Mouse (Mus musculus) right cerebral cortex, postnatal 14 days (tissue): Measurements from ENCODE around the gene Ilf3.

Experiments used
- DNase-seq: peaks from one replicate; pipeline ENCODE4 v3.0.0; 2022

The Ilf3 gene

DNA sequence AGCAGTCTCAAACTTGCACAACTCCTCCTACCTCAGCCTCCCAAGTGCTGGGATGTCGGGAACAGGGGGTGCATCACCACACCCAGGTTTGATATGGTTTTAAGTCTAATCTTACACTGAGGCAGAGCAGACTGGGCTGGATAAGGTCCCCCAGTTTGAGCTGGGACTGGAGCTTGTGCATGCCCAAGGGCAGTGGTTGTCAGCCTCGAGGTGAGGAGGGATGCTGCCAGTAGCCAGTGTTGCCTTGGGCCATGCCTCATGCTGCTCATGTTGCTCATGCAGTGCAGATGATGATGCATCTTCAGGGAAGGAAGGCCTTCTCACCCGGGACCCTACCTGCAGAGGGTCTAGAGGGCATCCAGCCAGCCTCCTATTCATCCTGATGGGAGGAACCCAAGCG lies 37.9 kb downstream of the Ilf3 start:
- DNase-seq = no peak

DNA sequence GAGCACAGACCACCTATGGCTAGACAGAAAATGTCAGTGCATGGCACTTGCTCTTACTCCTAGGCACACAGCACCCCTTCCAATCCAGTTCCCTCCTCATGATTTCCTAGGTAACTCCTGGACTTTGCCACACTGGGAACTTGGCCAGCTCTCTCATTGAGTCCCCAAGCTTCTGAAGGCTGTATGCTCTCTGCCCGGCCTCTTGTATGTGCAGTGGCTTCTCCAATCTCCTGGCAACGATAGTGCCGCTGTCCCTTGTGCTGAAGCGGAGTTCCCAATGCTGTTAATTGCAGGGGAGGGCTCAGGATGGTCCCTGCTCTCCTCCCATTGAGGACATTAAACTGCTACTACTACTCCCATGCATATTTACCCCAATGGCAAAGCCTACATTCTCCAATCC lies 40.3 kb downstream of the Ilf3 start:
- peak; percentile 29 for DNase-seq

DNA sequence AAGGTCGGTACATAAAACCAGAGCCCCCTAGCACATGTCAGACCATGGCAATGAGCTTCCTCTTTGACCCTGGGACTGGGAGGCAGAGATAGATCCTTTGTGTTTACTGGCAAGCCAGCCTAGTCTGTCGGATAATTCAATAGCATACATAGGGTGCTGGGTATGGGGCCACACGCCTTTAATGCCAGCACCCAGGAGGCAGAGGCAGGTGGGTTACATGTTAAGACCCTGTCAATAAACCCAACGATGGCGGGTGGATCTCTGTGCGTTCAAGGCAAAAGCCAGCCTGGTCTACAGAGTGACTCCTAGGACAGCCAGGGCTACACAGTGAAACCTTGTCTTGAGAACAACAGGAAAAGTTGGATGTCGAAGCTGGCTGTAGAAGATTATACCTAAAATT lies 41.0 kb downstream of the Ilf3 start:
- DNase-seq = no peak

DNA sequence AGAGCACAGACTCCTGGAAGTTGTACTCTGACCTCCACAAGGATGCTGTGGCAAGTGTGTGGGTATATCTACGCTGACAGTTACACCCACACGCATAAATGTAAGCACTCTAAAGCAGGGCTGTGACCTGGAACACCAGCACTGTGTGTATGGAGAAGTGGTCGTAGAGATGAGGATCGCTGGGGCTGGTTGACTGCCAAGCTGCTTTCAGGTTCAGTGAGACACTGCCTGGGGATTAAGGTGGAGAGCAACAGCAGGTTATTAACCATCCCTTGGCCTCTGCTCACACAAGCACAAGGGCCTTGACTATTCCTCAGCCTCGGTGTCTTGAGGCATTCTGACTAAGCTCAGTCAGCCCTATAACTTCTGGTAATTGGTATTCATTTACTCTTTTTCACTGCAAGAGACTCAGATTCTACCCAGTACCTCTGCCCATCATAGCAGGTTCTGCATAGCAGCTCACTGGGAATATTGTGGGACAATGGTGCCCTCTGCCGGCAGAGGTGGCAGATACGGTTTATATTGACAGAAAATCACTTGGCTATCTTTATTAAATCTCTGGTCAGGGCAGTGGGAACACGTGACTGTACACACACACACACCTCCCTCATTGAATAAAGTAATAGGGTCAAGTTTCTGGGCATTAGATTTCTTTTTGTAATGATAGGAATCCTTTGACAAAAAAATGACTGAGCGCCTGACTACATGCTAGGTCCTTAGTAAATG lies 42.1 kb downstream of the Ilf3 start:
- peak; percentile 84 for DNase-seq

DNA sequence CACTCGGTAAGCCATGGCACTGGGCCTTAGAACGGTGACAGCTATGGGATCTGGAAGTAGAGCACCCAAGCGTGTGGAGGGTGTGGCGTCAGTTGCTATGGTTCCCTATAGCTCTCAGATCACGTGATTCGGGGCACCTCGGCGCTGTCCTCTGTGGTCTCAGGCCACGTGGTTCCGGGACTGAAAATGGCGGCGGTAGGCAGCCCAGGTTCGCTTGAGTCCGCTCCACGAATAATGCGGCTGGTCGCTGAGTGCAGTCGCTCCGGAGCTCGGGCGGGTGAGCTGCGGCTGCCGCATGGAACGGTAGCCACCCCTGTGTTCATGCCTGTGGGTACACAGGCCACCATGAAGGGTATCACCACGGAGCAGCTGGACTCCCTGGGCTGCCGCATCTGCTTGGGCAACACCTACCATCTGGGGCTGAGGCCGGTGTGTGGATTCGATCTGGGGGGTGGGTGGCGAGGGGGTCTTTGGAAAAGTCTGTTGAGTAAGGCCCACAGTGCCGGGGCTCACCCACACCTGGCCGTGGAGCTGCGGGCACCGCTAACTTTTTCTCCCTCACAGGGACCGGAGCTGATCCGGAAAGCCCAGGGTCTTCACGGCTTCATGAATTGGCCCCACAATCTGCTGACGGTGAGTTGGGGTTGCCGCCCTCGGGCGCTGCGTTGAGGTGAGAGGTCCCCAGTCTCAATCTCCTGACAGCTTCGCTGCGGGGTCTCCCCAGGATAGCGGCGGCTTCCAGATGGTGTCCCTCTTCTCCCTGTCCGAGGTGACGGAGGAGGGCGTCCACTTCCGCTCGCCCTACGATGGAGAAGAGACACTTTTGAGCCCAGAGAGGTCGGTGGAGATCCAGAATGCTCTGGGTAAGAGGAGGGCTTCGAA lies 44.2 kb downstream of the Ilf3 start, which contains the start of gene Qtrt1:
Qtrt1 (plus strand) TSS at position 169 of the 882 bp plus-strand sequence.
- DNase-seq = peak; percentile 83

DNA sequence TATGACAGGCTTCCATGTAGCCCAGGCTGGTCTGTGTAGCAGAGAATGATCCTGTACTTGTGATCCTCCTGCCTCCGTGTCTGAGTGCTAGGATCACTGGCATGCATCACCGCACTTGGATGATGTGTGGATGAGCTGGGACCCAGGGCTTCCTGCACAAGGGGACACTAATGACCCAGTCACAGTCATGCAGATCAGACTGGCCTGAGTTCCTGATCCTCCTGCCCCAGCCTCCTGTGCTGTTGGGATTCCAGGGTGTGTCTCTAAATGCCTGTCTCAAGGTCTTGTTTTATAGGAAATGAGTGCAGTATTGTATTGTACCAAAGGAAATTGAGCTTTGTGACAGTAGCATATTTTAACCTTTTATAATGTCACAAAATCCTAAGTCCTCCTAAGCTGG lies 50.2 kb downstream of the Ilf3 start:
- no peak for DNase-seq

DNA sequence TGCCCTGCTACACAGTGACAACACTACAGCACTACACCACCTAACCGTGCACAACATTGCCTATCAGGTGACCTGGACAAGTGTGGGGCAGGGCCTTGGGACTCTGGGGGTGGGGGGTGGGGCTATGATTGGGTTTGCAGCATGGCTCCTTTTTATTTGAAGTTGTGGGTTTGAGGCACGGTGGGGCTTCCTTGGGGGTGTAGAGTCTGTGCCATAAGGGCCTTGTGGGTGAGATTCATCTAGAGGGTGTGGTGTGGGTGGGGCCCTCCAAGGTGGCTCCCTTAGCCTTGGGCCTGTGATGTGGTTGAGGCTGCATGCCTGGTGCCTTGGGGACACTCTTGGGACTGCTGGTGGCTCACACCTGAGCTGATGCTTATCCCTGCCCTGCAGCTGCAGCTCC lies 52.0 kb downstream of the Ilf3 start:
- DNase-seq = no peak

DNA sequence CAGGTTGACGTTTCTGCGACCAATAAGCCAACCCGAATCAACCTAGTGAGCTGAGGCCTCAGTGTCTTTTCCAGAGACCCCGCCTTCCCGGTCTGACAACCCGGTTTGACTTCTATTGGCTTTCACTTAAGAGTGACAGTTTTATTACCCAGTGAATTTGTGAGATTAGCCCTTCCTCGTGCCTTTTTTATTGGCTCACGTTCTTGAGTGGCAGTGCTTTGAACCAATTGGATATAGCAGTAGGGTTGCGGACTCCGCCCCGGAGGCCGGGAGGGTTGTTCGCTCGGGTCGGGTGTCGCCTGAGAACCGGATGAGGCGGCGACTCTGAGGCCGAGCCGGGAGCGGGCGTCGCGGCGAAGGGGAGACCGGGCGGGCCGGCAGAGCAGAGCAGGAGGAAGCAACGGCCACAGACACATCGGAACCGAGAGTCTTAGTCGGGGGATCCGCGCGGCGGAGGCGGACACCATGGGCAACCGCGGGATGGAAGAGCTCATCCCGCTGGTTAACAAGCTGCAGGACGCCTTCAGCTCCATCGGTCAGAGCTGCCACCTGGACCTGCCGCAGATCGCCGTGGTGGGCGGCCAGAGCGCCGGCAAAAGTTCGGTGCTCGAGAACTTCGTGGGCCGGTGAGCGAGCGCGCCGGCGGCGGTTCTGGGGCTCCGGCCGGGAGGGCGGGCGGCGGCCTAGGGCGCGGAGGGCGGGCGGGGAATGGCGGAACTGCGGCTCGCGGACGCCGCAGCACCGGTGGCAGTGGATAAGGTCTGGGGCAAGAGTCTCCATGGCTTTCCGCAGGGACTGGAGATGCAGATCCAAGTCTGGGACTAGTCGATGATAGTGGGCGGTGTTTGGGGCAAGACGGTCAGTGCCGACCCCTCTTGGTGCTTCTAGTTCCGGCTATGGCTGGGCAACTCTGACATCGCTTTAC lies 57.2 kb downstream of the Ilf3 start, which contains the start of gene Dnm2:
Dnm2 (plus strand) TSS at position 278 of the 925 bp plus-strand sequence.
- peak; percentile 93 for DNase-seq

DNA sequence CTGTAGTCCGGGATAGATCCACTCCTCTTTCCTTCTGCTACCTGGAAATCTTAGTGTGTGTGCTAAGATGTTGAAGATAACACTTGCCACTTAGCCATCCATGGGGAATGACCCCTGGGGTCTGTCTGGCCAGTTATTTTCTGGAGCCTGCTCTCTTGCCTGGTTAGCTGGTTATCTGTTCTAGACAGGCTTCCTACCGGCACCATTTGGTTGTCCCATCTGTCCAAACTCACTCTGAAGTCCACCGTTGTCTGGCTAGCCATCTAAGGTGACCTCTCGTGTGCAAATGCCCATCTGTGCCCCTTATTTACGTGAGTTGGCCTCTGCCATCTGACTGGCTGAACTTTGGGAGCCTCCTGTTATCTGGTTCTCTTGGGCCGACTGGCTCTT lies 57.9 kb downstream of the Ilf3 start:
- DNase-seq = no peak

DNA sequence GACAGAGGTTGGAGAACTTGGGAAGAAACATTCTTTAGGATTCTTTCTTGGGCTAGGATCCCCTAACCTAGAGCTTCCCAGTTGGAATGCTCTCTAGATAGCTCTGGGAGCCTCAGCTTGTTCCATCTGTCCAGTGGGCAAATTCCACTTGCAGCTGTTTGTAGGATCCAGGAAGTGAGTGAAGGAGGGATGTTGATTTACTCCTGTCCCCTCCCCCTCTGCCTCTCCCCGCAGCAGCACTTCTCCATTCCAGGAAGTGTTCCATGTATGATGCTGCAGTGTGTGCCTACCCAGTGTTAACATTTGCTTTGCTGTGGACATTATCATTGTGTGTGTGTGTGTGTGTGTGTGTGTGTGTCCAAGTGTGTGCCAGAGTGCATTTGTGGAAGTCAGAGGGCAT lies 58.3 kb downstream of the Ilf3 start:
- no peak for DNase-seq

DNA sequence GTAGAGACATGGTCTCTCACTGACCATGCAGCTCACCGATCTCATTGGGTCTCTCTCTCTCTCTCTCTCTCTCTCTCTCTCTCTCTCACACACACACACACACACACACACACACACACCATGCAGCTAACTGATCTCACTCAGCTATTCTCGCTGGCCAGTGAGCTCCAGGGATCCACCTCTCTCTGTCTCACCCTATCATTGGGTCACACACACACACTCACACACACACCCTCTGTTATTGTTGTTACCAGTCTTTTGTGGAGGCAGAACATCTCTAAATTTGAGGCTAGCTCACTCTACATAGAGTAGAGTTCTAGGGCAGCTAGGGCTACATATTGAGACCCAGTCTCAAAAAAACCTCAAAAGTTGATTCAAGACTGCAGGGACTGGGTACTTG lies 58.9 kb downstream of the Ilf3 start:
- DNase-seq = no peak

DNA sequence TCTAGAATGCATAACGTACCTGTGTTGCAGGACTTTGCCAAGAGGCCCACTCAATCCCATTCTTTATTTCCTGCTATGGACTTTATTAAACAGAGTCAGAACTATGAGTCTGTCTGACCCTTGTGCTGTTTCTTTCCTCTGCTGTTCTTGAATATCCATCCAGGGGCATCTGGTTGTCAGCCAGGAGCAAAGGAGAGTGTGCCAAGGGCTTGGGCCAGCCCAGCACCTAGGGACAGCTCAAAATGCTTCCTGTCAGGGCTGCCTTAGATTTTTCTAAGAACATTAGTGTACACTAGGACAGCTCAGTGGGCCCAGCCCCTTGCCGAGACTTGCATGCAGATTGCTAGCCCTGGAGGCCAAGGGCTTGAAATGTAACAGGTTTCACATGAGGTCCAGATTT lies 60.1 kb downstream of the Ilf3 start:
- no peak for DNase-seq

DNA sequence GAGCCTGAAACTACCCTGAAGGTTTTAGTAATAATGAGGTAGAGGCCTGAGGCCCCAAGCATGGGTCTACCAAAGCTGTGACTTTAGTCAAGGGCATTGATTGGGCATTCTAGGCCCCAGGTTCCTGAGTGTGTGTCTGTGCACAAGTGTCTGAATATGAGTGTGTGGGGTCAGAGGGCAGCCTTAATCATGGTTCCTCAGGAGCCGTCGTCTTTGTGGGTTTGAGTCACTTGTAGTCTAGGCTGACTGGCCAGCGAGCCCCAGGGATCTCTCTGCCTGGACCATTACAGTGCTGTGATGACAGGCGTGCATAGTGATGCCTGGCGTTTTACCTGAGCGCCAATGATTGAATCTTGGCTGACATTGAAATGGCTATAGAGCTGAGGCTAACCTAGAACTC lies 60.5 kb downstream of the Ilf3 start:
- no peak for DNase-seq

DNA sequence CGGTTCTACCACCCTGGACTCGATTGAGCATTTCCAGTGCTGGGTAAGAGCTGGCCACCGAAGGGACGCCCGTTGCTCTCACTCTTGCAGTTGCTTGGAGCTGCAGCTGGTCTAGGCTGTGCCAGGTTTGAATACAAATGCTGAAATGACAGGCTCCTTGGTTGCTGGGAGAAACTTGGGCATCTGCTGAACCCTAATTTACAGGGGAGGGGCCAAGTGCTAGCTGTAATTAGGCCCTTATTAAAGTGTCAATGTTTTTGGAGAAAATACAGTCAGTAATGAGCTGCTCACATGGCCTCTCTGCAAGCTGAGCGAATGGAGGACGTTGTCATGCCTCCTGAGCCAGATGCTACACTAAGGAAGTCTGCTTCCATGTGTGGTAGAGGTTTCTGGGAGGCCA lies 63.1 kb downstream of the Ilf3 start:
- no peak for DNase-seq

DNA sequence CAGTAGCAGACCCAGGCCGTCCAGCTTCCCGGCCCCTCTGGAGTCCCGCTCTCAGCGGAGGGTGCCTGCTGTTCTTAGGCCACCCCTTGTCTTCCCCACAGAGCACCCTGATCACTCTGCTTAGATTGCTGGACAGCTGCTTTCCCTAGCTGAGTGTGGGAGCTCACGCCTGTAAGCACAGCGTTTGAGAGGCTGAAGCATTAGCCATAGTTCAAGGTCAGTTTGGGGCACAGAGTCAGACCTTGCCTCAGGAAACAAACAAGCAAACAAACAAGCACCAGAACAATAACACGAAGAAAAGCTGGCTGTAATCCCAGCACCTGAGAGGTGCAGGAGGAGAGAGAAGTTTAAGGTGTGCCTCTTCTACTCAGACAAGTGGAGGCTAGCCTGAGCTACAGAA lies 64.4 kb downstream of the Ilf3 start:
- DNase-seq = no peak

DNA sequence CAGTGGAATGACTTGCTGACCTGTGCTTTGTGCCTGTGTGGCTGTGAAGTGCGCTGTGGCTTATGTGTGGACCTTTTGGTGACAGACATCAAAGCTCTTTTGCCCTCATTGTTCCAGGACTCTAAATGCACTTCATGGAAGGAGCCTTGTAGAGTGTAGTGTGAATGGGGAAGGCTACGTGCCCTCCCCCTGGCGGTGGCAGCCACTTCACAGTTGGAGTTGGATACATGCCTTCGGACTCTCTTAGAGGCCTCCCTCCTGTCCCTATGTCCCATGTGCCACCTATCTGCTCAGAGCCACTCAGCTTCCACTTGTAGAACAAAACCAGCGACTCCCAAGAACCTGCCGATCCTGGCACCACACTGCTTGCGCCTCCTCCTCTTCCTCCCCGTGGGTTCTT lies 66.1 kb downstream of the Ilf3 start:
- DNase-seq = no peak

DNA sequence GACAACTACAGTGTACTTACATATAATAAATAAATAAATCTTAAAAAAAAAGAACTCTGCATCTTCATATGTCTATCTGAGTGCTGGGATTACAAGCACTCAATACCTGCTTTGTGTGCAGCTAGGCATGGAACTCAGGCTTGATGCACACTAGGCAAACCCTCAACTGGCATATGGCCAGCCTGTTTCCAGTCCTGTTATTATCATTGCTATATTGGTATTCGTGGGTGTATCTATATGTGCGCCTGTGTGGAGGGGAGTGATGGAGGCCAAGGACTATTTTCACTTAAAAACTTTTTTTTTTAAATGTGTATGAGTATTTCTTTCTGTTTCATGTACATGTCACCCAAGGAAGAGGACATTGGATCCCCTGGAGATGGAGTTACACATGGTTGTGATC lies 66.7 kb downstream of the Ilf3 start:
- peak; percentile 31 for DNase-seq

DNA sequence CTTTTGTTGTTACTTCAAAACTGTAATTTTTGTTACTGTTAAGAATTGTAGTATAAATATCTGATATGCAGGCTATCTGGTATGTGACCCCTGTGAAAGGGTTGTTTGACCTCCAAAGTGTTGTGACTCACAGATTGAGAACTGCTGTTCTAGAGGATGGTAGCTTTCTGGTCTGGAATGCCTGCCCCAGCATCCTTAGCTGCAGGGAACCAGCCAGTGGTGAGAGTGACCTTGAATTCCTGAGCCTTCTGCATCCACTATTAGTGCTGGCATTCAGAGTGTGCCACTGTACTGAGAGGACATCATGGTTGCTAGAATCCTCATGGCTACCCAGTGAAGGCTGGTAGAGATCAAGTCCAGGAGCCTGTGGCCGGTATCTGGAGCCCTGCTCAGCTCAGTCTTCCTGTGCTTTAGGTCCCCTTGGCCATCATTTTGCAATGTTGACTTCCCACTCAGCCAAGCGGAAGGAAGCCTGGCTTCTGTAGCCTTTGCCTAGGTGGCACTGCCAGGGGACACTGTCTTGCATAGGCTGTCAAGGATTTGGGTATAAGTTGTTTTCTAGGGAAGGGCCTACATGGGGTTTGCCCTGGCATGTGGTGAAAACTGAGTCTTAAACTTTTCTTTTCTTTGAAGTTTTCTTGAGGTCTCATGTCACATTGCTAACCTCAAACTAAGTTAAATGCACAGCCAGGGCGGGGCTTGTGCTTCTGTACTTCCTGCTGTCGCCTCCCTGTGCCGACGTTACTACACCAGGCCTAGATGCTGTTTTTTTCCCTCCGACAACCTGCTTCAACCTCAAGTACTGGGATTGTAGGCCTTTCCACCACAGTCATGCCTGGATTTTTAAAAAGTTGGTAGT lies 68.3 kb downstream of the Ilf3 start:
- DNase-seq = no peak

DNA sequence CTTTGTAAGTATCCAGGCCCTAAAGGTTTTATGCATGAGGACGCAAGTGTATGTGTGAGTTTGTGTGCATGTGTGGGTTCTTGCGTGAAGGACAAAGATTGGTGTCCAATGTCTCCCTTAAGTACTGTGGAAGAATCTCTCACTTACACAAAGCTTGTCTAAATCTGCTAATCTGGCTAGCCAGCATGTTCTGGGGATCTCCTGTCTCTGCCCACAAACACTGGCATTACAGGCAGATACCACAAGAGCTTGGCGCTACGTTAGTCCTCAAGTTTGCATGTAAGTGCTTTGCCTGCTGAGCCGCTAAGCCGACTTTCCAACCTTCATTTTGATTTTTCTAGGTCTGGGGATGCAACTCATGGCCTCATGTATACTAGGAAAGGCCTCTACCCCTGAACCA lies 69.9 kb downstream of the Ilf3 start:
- no peak for DNase-seq

DNA sequence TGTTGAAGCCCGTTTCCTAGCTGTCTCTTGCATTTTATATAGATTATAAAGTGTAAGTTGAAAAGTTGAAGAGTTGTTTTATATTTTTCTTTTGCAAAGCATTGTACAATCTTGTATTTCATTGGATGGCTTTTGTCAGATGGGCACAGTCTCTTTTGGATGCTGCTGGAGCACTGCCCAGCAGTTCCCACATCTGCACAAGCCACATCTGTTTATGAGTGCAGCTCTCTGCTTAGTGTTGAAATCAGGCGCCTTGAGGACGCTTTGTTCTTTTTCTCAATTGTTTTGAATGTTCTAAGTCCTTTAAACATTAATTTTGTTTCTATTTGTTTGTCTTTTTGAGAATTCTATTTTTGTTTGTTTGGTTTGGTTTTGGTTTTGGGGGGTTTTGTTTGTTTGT lies 70.5 kb downstream of the Ilf3 start:
- DNase-seq = no peak

DNA sequence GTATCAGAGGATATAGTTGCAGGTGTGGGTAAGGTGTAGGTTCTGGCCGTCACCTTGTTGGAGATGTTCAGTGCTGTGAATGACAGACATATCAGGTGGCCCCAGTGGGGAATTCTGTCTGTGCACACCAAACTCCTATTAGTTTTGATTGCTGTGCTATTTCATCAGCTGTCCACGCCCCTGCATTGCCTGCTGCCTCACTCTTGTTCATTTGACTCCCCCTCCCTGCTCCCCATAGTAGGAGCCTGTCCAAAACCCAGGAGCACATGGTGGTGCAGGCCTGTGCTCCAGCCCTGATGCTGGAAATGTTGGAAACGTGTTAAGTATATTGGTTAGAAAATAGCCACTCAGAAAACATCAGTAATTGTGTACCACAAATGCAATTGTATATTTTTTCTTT lies 71.8 kb downstream of the Ilf3 start:
- no peak for DNase-seq

DNA sequence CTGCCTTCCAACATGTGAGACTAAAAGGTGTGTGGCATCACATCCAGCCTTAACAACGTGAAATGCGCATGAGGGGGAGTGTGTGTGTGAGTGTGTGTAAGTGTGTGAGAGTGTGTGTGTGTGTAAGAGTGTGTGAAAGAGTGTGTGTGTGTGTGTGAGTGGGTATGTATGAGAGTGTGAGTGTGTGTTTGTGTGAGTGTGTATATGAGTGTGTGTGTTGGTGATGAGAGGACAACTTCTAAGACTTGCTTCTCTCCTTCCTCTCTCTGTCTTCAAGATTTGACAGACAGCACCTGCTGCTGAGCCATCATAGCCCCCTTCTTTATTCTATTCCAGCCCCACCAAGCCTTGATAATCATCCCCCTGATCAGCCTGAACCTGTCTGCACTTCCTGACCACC lies 72.2 kb downstream of the Ilf3 start:
- no peak for DNase-seq
